Mouse (Mus musculus): Measurements from ENCODE around the gene Kif28. TPM values are rescaled to one million over a fixed set of nuclear protein-coding genes. Genes with fewer than 3 reads are reported as not detected.
"Not testable (repeated sequence)": the region's sequence is repeated elsewhere in the genome, so short reads cannot be mapped to it uniquely, and the experiment has no call there.

The Kif28 gene
- total RNA-seq, 2 experiments from 2014 or later, result 0.23 TPM; not detected in 1

GRCm38 (mm10) chr1:179734500-179735474 lies 10.3 kb downstream of the Kif28 start:
- no peak overlapping the region for H3K27ac ChIP-seq
- TF ChIP-seq CTCF (IDR thresholded peaks at IDR 0.05), result peak; percentile 89
- intact Hi-C loops (cut with DNase I), result loop anchor here (5.0 to 10.0 kb wide), 2 partner anchors 90 to 227 kb away; no protein-coding TSS in a partner anchor
- peak; percentile 63 to 65 for DNase-seq (ENCODE audit: extremely low spot score in 1 of 2, low spot score in 2 of 2)
- H3K4me3 ChIP-seq, result peak overlapping the region; percentile 35

- DNase-seq (ENCODE audit: extremely low spot score in 1 of 2, low spot score in 2 of 2), result no peak
- no peak for TF ChIP-seq CTCF (IDR thresholded peaks at IDR 0.05)
- Histone ChIP-seq H3K27ac (no peak overlapping the region), H3K4me3 (no peak overlapping the region)
- intact Hi-C loops (cut with DNase I), result loop anchor here (5.0 to 10.0 kb wide), 2 partner anchors 87 to 224 kb away; no protein-coding TSS in a partner anchor
Observed at GRCm38 (mm10) chr1:179731391-179731790, 13.7 kb downstream of the Kif28 start.

GRCm38 (mm10) chr1:179728661-179729060 lies 16.4 kb downstream of the Kif28 start:
- Histone ChIP-seq H3K27ac (no peak overlapping the region), H3K4me3 (no peak overlapping the region)
- intact Hi-C loops (cut with DNase I), result no loop called here
- no peak for TF ChIP-seq CTCF (IDR thresholded peaks at IDR 0.05)
- DNase-seq (ENCODE audit: extremely low spot score in 1 of 2, low spot score in 2 of 2), result no peak

GRCm38 (mm10) chr1:179722811-179723469 lies 22.1 kb downstream of the Kif28 start:
- no peak for DNase-seq (ENCODE audit: extremely low spot score in 1 of 2, low spot score in 2 of 2)

GRCm38 (mm10) chr1:179715786-179716185 lies 29.3 kb downstream of the Kif28 start:
- TF ChIP-seq CTCF (IDR thresholded peaks at IDR 0.05), result peak; percentile 4

More at GRCm38 (mm10) chr1:179722811-179723469, 22.1 kb downstream of the Kif28 start:
- intact Hi-C loops (cut with DNase I), result no loop called here
- no peak overlapping the region for H3K27ac ChIP-seq
- no peak overlapping the region for H3K4me3 ChIP-seq
- no peak for TF ChIP-seq CTCF (IDR thresholded peaks at IDR 0.05)

GRCm38 (mm10) chr1:179715289-179715688 lies 29.8 kb downstream of the Kif28 start:
- H3K4me3 ChIP-seq; intact Hi-C loops (cut with DNase I); DNase-seq (ENCODE audit: extremely low spot score in 1 of 2, low spot score in 2 of 2); H3K27ac ChIP-seq: not testable (repeated sequence)

More at GRCm38 (mm10) chr1:179715786-179716185, 29.3 kb downstream of the Kif28 start:
- no peak overlapping the region for H3K27ac ChIP-seq
- intact Hi-C loops (cut with DNase I), result no loop called here
- no peak for DNase-seq (ENCODE audit: extremely low spot score in 1 of 2, low spot score in 2 of 2)
- H3K4me3 ChIP-seq, result no peak overlapping the region

- TF ChIP-seq CTCF (IDR thresholded peaks at IDR 0.05), result peak; percentile 40
- Histone ChIP-seq H3K27ac (no peak overlapping the region), H3K4me3 (no peak overlapping the region)
- intact Hi-C loops (cut with DNase I), result no loop called here
- DNase-seq (ENCODE audit: extremely low spot score in 1 of 2, low spot score in 2 of 2), result no peak
Observed at GRCm38 (mm10) chr1:179713367-179713766, 31.7 kb downstream of the Kif28 start.

GRCm38 (mm10) chr1:179712658-179713057 lies 32.4 kb downstream of the Kif28 start:
- Histone ChIP-seq H3K27ac (no peak overlapping the region), H3K4me3 (no peak overlapping the region)
- no peak for DNase-seq (ENCODE audit: extremely low spot score in 1 of 2, low spot score in 2 of 2)
- intact Hi-C loops (cut with DNase I), result no loop called here
- TF ChIP-seq CTCF (IDR thresholded peaks at IDR 0.05), result no peak

GRCm38 (mm10) chr1:179710739-179711138 lies 34.3 kb downstream of the Kif28 start:
- Histone ChIP-seq H3K4me3 (no peak overlapping the region), H3K27ac (no peak overlapping the region)
- intact Hi-C loops (cut with DNase I), result no loop called here
- TF ChIP-seq CTCF (IDR thresholded peaks at IDR 0.05), result no peak
- DNase-seq (ENCODE audit: extremely low spot score in 1 of 2, low spot score in 2 of 2), result no peak

- peak; percentile 67 to 73 for DNase-seq (ENCODE audit: extremely low spot score in 1 of 2, low spot score in 2 of 2)
- TF ChIP-seq CTCF (IDR thresholded peaks at IDR 0.05), result no peak
- Histone ChIP-seq H3K27ac (peak overlapping the region; percentile 34; the same call in 1 of the 2 replicates), H3K4me3 (no peak overlapping the region)
- intact Hi-C loops (cut with DNase I), result no loop called here
Observed at GRCm38 (mm10) chr1:179709390-179709789, 35.7 kb downstream of the Kif28 start.

GRCm38 (mm10) chr1:179705154-179705553 lies 39.9 kb downstream of the Kif28 start:
- TF ChIP-seq CTCF (IDR thresholded peaks at IDR 0.05), result no peak
- Histone ChIP-seq H3K27ac (no peak overlapping the region), H3K4me3 (no peak overlapping the region)
- DNase-seq (ENCODE audit: extremely low spot score in 1 of 2, low spot score in 2 of 2), result peak; percentile 31 to 37
- intact Hi-C loops (cut with DNase I), result no loop called here

- DNase-seq (ENCODE audit: extremely low spot score in 1 of 2, low spot score in 2 of 2), result no peak
- Histone ChIP-seq H3K4me3 (no peak overlapping the region), H3K27ac (no peak overlapping the region)
- no peak for TF ChIP-seq CTCF (IDR thresholded peaks at IDR 0.05)
- intact Hi-C loops (cut with DNase I), result no loop called here
Observed at GRCm38 (mm10) chr1:179704150-179704549, 40.9 kb downstream of the Kif28 start.
